Mouse (Mus musculus) embryonic fibroblast, embryonic 13.5 days (primary cell): Measurements from ENCODE around the gene Aff3.
A peak's percentile ranks its signal among the peaks of the same experiment; 100 is the strongest.

Source experiments
- CTCF ChIP-seq: IDR thresholded peaks from 2 replicates; pipeline ENCODE4 v1.5.1; 2011; ENCODE audit warnings: mild to moderate bottlenecking, control low read depth, low read length, moderate library complexity, borderline replicate concordance; ENCODE audit not compliant: insufficient read depth
- POLR2A ChIP-seq: IDR thresholded peaks from 2 replicates; pipeline ENCODE4 v1.6.1; 2011; ENCODE audit warnings: low read depth, mild to moderate bottlenecking, control low read depth, low read length, moderate library complexity

DNA sequence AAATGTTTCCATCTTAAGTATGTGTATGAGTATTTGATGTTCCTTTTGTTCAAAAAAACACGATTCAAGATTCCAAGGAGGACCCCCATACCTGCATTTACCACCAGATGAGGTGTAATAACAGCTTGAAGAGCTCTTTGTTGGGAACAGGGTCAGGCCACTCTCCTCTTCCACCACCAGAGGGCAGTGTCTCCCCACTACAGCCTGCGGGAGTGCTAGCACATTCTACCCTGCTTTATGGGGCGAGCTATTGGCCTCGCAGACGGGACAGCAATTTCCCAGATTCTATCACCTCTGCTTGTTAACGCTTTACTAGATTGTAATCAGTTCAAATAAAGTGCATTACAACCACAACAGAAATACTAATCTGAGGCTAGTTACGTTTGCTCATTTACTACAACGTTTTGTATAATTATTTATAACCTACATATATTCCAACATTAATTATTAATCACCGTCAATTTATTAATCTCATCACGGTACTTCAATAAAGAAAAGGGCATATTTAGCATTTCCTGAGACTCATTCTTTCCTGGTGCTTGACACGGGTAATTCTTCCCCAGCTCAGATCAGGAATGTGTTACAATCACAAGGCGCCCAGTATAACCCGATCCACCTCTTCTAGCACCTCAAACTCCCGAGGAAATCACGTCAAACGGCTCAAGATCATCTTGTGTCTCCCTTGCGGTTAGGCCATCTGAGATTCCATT, 479.1 kb downstream of the Aff3 start:
- TF ChIP-seq CTCF (peak; percentile 98), POLR2A (no peak)
